Mouse (Mus musculus): Measurements from ENCODE around the gene Fam83d. TPM values are rescaled to one million over a fixed set of nuclear protein-coding genes. Genes with fewer than 3 reads are reported as not detected.

Fam83d gene
- total RNA-seq, 2 experiments from 2014 or later: 1.0 to 1.5 TPM

DNA sequence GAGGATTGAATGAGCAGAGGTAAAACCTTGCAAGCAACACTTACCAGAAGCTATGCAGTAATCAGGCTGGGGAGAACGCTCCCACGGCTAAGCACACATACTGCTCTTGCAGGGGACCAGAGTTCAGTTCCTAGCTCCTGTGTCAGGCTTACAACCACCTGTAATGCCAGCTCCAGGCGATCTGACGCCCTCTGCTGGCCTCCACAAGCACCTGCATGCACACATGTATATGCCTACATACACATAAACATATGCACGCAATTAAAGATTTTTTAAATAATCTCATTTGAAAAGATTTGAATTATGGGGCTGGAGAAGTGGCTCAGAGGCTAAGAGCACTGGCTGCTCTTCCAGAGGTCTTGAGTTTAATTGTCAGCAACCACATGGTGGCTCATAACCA is 25.5 kb upstream of the Fam83d start:
- DNase-seq: no peak
- intact Hi-C loops (cut with DNase I): loop anchor here (5.0 kb wide), 2 partner anchors 40 to 55 kb away; no protein-coding TSS in a partner anchor

DNA sequence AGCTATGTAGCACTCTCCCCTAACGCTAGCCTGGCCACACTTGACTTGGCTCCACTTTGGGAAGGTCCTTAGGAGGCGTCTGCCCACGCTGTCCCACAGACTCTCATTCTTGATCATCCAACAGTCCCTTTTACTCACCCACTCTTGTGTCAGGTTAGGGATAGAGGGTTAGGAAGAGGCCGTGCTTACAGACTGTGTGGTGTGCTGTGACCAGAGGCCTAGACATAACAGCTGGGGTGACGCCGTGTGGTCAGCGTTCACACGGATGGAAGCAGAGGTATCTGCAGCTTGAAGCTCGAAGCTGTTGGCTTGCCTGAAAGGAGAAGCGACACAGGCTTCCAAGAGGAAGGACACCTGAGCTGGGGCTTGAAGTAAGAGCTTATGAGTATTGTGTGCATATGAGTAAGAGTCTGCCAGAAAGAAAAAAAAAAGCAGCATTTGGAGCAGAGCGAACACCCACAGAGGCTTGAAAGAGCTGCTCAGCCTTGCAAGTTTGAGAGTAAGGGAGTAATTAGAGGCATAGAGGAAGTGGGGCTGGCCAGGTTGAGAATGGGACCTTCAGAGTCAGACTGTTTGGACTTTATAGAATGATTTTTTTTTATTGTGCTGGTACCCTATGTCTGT is 24.3 kb upstream of the Fam83d start:
- DNase-seq: no peak
- intact Hi-C loops (cut with DNase I): loop anchor here (2.0 to 5.0 kb wide), 3 partner anchors 41 to 75 kb away; no protein-coding TSS in a partner anchor

- DNase-seq: no peak
- intact Hi-C loops (cut with DNase I): loop anchor here (1.0 to 5.0 kb wide), 3 partner anchors 76 to 193 kb away; no protein-coding TSS in a partner anchor
Measured at GRCm38 (mm10) chr2:158745049-158745482, 22.8 kb upstream of the Fam83d start.

DNA sequence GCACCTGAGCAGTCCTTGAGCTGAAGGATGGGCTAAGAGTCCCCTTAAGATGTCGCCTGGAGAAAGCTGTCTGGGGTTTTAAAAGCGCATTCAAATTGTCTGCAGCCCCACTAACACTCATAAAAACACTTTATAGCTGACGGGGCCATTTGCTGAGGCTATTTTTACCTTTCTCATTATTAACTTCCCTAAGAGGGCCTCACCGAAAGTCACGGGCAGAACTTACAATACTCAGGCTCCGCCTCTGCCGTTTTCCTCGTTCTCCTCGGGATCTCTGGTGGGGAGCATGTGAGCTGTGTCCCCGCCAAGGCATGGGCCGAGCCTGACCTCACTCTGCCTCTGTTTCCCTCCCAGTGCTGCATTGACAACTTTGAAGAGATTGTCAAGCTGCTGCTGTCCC is 21.7 kb upstream of the Fam83d start:
- intact Hi-C loops (cut with DNase I): loop anchor here (5.0 kb wide), 1 partner anchor 194 kb away; no protein-coding TSS in a partner anchor
- DNase-seq: no peak

GRCm38 (mm10) chr2:158749366-158749765 is 18.5 kb upstream of the Fam83d start:
- intact Hi-C loops (cut with DNase I): loop anchor here (5.0 kb wide), 1 partner anchor 197 kb away; no protein-coding TSS in a partner anchor
- DNase-seq: no peak

DNA sequence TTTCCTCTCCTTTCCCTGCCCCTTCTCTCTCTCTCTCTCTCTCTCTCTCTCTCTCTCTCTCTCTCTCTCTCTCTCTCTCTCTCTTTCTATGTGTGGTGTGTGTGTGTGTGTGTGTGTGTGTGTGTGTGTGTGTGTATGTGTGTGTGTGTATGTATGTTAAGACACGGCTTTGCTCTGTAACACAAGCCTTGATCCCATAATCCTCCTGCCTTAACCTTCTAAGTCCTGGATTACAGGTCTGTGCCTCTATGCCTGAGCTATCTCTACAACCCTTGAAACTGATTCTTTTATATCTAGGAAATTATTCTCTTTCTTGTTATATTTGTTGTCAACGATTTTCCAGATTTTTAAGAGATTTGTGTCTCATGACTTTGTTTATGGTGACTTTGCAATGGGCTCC is 7.7 kb upstream of the Fam83d start:
- intact Hi-C loops (cut with DNase I): no loop called here
- no peak for DNase-seq

DNA sequence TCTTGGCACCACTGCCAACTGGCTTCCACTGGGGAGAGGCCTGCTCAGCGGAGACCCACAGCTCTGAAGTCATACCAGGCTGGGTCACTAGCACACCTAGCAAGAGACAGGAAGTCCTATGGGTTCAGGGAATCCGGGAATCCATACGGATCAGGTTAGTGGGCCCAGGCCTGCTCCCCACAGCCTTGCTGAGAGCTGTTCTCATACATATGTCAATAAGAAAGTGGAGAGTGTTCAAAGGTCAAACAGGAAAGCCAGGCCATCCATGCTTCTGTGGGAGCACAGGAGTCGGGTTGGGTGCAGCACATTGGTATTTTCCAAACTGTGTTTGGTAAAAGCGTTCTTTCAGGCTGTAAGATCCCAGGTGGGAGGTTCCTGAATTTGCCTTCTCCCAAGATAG is 5.6 kb upstream of the Fam83d start:
- intact Hi-C loops (cut with DNase I): no loop called here

GRCm38 (mm10) chr2:158768350-158768749 is 457 bp downstream of the Fam83d start:
- intact Hi-C loops (cut with DNase I): no loop called here
- no peak for DNase-seq

More for the DNA sequence above, 5.6 kb upstream of the Fam83d start:
- no peak for DNase-seq

DNA sequence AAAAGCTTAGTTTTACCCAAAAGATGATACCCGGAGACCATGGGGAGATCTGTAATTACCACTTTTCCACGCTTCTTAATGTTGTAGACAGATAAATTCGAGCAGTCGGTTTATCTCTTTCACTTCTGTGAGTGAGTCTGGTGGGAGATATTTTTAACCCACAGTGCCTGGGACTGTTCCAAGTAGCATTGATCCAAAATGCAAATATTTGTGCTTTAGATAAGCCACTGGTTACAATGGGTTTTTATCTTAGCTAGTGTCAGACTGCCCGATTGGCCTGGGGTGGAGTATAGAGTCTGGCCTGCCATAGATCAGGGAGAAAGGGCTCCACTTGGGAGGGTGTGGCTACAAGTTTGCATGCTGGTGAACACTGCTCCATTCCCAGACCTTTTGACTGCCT is 878 bp downstream of the Fam83d start:
- no peak for DNase-seq
- intact Hi-C loops (cut with DNase I): no loop called here

- DNase-seq: no peak
- intact Hi-C loops (cut with DNase I): loop anchor here (2.0 kb wide), 1 partner anchor 21 kb away; no protein-coding TSS in a partner anchor
Measured at GRCm38 (mm10) chr2:158770126-158770757, 2.3 kb downstream of the Fam83d start.

DNA sequence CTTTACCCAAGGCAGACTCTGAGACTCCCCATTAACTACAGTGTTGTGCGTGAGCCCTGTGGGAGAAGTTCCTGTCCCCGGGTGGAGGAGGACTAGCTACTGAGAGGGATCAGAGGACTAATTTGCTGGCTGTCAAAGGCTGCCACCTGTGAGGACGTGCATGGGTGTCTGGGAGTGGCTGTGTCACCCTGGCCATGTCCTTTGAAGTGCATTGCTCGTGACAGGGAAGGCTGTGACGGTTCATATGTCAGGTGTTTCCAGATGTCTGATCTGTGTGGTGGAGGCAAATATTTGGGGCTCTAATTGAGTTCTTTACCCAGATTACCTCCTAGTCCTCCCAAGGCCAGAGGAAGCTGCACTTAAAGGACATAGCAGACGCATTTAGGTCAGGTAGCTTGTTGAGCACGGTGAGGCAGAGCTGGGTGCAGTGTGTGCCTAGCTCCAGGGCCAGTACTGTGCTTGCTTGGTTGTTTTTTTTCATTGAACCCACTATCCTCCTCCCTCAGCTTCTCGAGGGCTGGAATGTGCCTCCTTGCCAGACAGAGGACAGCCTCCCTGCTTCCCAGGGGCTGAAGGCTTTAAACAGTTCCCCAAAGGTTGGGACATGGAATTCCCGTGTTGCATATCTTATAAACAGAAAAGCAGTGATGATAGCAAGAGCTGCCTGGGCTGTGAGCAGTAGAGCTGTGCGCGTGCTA is 3.3 kb downstream of the Fam83d start:
- DNase-seq: no peak
- intact Hi-C loops (cut with DNase I): loop anchor here (2.0 kb wide), 1 partner anchor 20 kb away; no protein-coding TSS in a partner anchor

DNA sequence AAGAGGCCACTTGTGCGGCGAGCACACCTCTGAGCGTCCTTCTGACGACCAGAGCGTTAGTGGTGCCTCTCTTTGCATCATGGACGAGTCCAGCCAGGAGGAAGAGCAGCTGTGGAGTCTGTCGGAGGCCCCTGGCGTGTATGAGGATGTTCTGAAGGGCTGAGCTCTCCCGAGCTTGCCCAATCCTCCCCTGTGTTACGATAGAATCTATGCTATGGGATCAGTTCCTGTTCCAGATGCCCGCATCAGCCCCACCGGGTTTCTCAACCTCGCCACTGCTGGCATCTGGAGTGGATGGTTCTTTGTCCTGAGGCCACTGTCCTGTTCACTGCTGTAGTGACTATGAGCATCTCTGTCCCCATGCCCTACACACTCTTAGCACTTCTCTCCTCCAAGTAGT is 4.9 kb downstream of the Fam83d start:
- intact Hi-C loops (cut with DNase I): no loop called here
- DNase-seq: no peak

- intact Hi-C loops (cut with DNase I): no loop called here
- no peak for DNase-seq
Measured at GRCm38 (mm10) chr2:158774886-158775285, 7.0 kb downstream of the Fam83d start.

DNA sequence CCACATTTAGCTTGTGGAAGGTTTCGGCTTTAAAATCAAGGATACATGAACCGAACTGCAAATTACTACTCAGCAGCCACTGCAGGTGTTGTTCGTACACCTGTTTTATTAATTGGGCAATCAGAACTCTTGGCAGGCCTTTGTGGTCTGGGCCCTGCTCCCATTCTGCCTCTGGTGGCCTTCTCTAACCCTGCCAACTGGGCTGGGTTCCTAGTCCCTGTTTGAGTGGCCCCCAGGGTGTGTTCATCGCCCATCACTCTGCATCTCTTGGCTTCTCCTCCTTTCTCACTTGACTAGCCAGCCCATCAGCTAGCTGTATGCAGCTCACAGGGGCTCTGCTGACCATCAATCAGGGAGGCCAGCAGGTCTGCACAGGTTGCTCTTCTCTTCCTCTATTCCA is 8.8 kb downstream of the Fam83d start:
- intact Hi-C loops (cut with DNase I): no loop called here
- no peak for DNase-seq

DNA sequence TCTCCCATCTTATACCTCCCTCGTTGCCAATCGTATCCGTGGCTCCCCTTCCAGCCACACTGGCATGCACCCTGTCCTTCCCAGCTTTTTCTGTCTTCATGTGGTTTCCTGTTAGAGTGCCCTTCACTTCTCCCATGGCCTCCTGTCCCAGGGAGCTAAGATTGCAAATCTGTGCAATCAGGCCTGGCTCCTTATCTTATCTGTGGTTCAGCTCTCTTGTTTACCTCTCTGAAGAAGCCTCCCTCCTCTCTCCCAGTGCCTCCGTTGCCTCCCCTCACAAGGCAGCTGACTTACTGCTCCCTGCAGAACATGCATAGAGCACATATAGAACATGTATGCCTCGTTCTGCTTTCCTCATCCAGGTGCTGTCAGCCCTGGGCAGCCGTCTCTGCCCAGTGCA is 9.6 kb downstream of the Fam83d start:
- no peak for DNase-seq
- intact Hi-C loops (cut with DNase I): no loop called here

GRCm38 (mm10) chr2:158778349-158778748 is 10.5 kb downstream of the Fam83d start:
- intact Hi-C loops (cut with DNase I): no loop called here
- no peak for DNase-seq

DNA sequence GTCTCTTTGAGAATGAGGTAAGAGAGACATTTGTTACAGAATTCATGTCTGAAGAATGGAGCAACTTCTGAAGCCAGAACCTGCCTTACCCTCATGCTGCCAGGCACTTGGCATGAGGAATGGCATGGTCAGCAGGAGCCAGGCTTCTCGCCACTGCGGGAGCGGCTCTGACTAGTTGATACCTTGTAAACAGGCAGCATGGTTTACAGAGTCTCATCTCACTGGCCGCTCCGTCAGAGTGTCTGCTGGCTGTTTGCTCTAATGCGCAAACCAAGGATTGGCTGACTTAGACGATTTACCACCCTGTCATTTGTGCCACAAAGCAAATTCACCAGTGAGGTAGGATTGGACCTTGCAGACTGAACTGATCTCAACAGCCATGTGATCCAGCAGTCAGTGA is 13.2 kb downstream of the Fam83d start:
- no peak for DNase-seq
- intact Hi-C loops (cut with DNase I): no loop called here

- intact Hi-C loops (cut with DNase I): no loop called here
- DNase-seq: no peak
Measured at GRCm38 (mm10) chr2:158786927-158787795, 19.3 kb downstream of the Fam83d start.

DNA sequence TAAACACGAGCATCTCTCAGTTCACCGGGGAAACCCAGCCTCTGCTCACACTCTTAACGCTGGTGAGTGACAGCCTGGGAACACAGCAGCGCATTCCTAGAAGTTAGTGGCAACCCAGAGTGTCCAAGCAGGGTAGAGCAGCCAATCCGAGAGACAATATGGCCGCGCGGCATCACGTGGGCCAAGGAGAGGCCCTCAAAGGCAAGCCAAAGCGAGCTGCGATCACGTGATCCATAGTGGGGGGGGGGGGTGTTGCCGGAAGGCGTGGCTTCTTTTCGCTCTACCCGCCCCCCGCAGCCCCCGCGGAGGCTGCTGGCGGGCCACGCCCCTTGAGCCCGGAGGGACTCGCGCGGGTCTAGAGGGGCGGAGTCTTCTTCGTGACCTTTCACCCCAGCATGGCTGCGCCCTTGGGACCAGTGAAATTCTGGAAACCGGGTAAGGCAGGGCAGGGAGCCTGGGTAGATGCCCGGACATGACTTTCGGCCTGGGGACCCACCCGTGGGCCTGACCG is 26.7 kb downstream of the Fam83d start, which contains the start of gene Dhx35:
Dhx35 (plus strand) TSS at position 314 of the 511 bp plus-strand sequence.
- intact Hi-C loops (cut with DNase I): no loop called here
- peak; percentile 87 to 91 for DNase-seq

DNA sequence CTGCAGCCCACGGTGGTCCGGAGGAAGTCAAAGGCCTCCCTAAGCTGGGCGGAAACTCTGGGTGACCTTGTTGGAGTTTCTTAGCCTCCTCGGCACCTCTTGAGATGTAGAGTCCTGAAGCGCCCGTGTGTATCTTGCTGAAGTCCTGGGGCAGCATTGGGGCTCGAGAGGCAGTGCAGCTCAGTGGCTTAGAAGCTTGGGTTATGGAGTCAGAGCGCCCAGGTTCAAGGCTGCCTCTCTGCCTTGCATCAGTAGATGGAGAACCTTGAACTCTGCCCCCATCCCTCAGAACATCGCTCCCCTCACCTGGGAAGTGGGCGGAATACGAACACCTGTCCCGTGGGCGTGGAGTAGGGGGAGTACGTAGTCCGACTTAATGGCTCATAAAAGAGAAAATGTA is 27.1 kb downstream of the Fam83d start:
- DNase-seq: no peak
- intact Hi-C loops (cut with DNase I): no loop called here

All from heart, postnatal 36 days (tissue).